Mouse (Mus musculus) hindbrain, embryonic 14.5 days (tissue): ENCODE measurements at regions not wholly inside any gene's neighbourhood (a gene's known extent, or its start where the extent isn't known, plus 50 kb on each side); places are given as distances from the start of the nearest gene placed in this dataset.

ENCODE experiments used
- ATAC-seq: fragments of 200-750 bp; cut with Nextera tagmentation; 2 replicates; pipeline ENCODE4 v1.8.0; 2017; ENCODE audit warnings: moderate number of reproducible peaks, mild to moderate bottlenecking, moderate TSS enrichment, moderate library complexity; ENCODE audit not compliant: low FRiP score
- DNase-seq: peaks from one replicate; pipeline ENCODE4 v3.0.0-alpha.2; 2015; ENCODE audit warnings: low spot score
- H3K27ac ChIP-seq: fragments of 300-500 bp; sonication (generic); 2 replicates; pipeline ENCODE4 v1.5.1; 2014; ENCODE audit warnings: mild to moderate bottlenecking, moderate library complexity
- H3K27me3 ChIP-seq: fragments of 300-500 bp; sonication (generic); 2 replicates; pipeline ENCODE4 v1.6.1; 2014; ENCODE audit warnings: mild to moderate bottlenecking, low read length, mixed read lengths; ENCODE audit not compliant: control insufficient read depth, insufficient read depth
- H3K36me3 ChIP-seq: fragments of 300-500 bp; sonication (generic); replicated peaks from 2 replicates; pipeline ENCODE4 v1.6.1; 2014; ENCODE audit not compliant: control insufficient read depth, insufficient read depth
- H3K4me1 ChIP-seq: fragments of 300-500 bp; sonication (generic); replicated peaks from 2 replicates; pipeline ENCODE4 v1.6.1; 2014; ENCODE audit warnings: antibody characterized with exemption, low read length, mixed read lengths; ENCODE audit not compliant: control insufficient read depth, insufficient read depth
- H3K4me2 ChIP-seq: fragments of 300-500 bp; sonication (generic); replicated peaks from 2 replicates; pipeline ENCODE4 v1.6.1; 2014; ENCODE audit warnings: mild to moderate bottlenecking, moderate library complexity
- H3K4me3 ChIP-seq: fragments of 300-500 bp; sonication (generic); replicated peaks from 2 replicates; pipeline ENCODE4 v1.5.1; 2014; ENCODE audit warnings: mild to moderate bottlenecking, low read length
- H3K9ac ChIP-seq: fragments of 300-500 bp; sonication (generic); 2 replicates; pipeline ENCODE4 v1.6.1; 2014
- H3K9me3 ChIP-seq: fragments of 300-500 bp; sonication (generic); 2 replicates; pipeline ENCODE4 v1.6.1; 2016; ENCODE audit warnings: low read length; ENCODE audit not compliant: control insufficient read depth
- WGBS: fragments of 180-500 bp; shearing (Covaris S2); extraction: QIAGEN DNeasy Blood & Tissue Kit; methylation state at CpG from one replicate; pipeline ENCODE4 v1.1.7; 2014; 5-methylcytosine and 5-hydroxymethylcytosine counted together

- H3K9ac ChIP-seq, result no peak overlapping the region
- no peaks in the 10 kb centered on the region for H3K27me3 ChIP-seq
- DNase-seq (no peak), ATAC-seq (no peak)
- no peak overlapping the region for H3K4me3 ChIP-seq
- WGBS, result 50% methylated on average over 3 of the region's 3 CpGs
- H3K4me1 ChIP-seq, result peaks cover 12% of the 10 kb centered on the region; the same call in 1 of the 2 replicates
- H3K27ac ChIP-seq, result no peak overlapping the region
- H3K9me3 ChIP-seq, result no peaks in the 10 kb centered on the region
- H3K4me2 ChIP-seq, result no peak overlapping the region
- H3K36me3 ChIP-seq, result no peaks in the 10 kb centered on the region
Observed at GRCm38 (mm10) chr13:6157029-6157428, 295.7 kb downstream of the Klf6 start.

- H3K36me3 ChIP-seq, result no peaks in the 10 kb centered on the region
- H3K4me3 ChIP-seq, result no peak overlapping the region
- no peak for DNase-seq
- no peak overlapping the region for H3K27ac ChIP-seq
- peak; percentile 77 for ATAC-seq
- H3K9ac ChIP-seq, result no peak overlapping the region
- H3K27me3 ChIP-seq, result no peaks in the 10 kb centered on the region
- no peak overlapping the region for H3K4me2 ChIP-seq
- no peaks in the 10 kb centered on the region for H3K9me3 ChIP-seq
- 2% methylated on average over 4 of the region's 4 CpGs for WGBS
- H3K4me1 ChIP-seq, result peaks cover 12% of the 10 kb centered on the region; the same call in 1 of the 2 replicates
Observed at GRCm38 (mm10) chr13:6157946-6158345, 296.7 kb downstream of the Klf6 start.

GRCm38 (mm10) chr13:6159412-6159811, 298.1 kb downstream of the Klf6 start:
- no peak overlapping the region for H3K9ac ChIP-seq
- H3K27me3 ChIP-seq, result no peaks in the 10 kb centered on the region
- no peaks in the 10 kb centered on the region for H3K36me3 ChIP-seq
- DNase-seq, result peak; percentile 47
- H3K4me1 ChIP-seq, result peaks cover 12% of the 10 kb centered on the region; the same call in 1 of the 2 replicates
- H3K4me2 ChIP-seq, result no peak overlapping the region
- WGBS, result 13% methylated on average over 2 of the region's 2 CpGs
- no peaks in the 10 kb centered on the region for H3K9me3 ChIP-seq
- ATAC-seq, result peak; percentile 82
- no peak overlapping the region for H3K27ac ChIP-seq
- H3K4me3 ChIP-seq, result no peak overlapping the region

- H3K4me2 ChIP-seq, result no peak overlapping the region
- no peak overlapping the region for H3K9ac ChIP-seq
- ATAC-seq (no peak), DNase-seq (no peak)
- no peaks in the 10 kb centered on the region for H3K27me3 ChIP-seq
- no peaks in the 10 kb centered on the region for H3K36me3 ChIP-seq
- 91% methylated on average over 4 of the region's 4 CpGs for WGBS
- no peak overlapping the region for H3K27ac ChIP-seq
- H3K4me3 ChIP-seq, result no peak overlapping the region
- no peaks in the 10 kb centered on the region for H3K9me3 ChIP-seq
- H3K4me1 ChIP-seq, result no peaks in the 10 kb centered on the region
Observed at GRCm38 (mm10) chr13:6165916-6166315, 304.6 kb downstream of the Klf6 start.

GRCm38 (mm10) chr13:6167055-6167761, 305.9 kb downstream of the Klf6 start:
- H3K4me3 ChIP-seq, result no peak overlapping the region
- no peak for DNase-seq
- no peaks in the 10 kb centered on the region for H3K4me1 ChIP-seq
- H3K27ac ChIP-seq, result no peak overlapping the region
- H3K36me3 ChIP-seq, result no peaks in the 10 kb centered on the region
- 92% methylated on average over 1 of the region's 1 CpGs for WGBS
- H3K9ac ChIP-seq, result no peak overlapping the region
- no peak overlapping the region for H3K4me2 ChIP-seq
- H3K9me3 ChIP-seq, result no peaks in the 10 kb centered on the region
- H3K27me3 ChIP-seq, result no peaks in the 10 kb centered on the region
- no peak for ATAC-seq

GRCm38 (mm10) chr13:6173095-6173494, 311.8 kb downstream of the Klf6 start:
- Histone ChIP-seq H3K4me1 (0 out of 2 replicates have a peak, but pooled peaks cover 1% of the 10 kb centered on the region), H3K9ac (no peak overlapping the region), H3K36me3 (no peaks in the 10 kb centered on the region), H3K27me3 (no peaks in the 10 kb centered on the region), H3K4me2 (no peak overlapping the region), H3K9me3 (no peaks in the 10 kb centered on the region), H3K4me3 (no peak overlapping the region), H3K27ac (no peak overlapping the region)
- ATAC-seq (no peak), DNase-seq (no peak)

GRCm38 (mm10) chr13:6178362-6179070, 317.2 kb downstream of the Klf6 start:
- DNase-seq, result no peak

GRCm38 (mm10) chr13:6189133-6189532, 327.9 kb downstream of the Klf6 start:
- Histone ChIP-seq H3K9ac (no peak overlapping the region), H3K4me2 (no peak overlapping the region), H3K27me3 (no peaks in the 10 kb centered on the region), H3K4me3 (no peak overlapping the region), H3K4me1 (peaks cover 10% of the 10 kb centered on the region), H3K9me3 (no peaks in the 10 kb centered on the region), H3K36me3 (no peaks in the 10 kb centered on the region), H3K27ac (peak overlapping the region; percentile 28; the same call in 1 of the 2 replicates)
- DNase-seq, result no peak
- no peak for ATAC-seq
- WGBS, result 64% methylated on average over 3 of the region's 3 CpGs

More at GRCm38 (mm10) chr13:6178362-6179070, 317.2 kb downstream of the Klf6 start:
- H3K27me3 ChIP-seq, result no peaks in the 10 kb centered on the region
- H3K4me1 ChIP-seq, result 0 out of 2 replicates have a peak, but pooled peaks cover 4% of the 10 kb centered on the region
- H3K27ac ChIP-seq, result no peak overlapping the region
- H3K9me3 ChIP-seq, result no peaks in the 10 kb centered on the region
- no peak overlapping the region for H3K4me3 ChIP-seq
- no peaks in the 10 kb centered on the region for H3K36me3 ChIP-seq
- H3K4me2 ChIP-seq, result no peak overlapping the region
- 73% methylated on average over 9 of the region's 9 CpGs for WGBS
- no peak for ATAC-seq
- no peak overlapping the region for H3K9ac ChIP-seq

- Histone ChIP-seq H3K4me2 (no peak overlapping the region), H3K27ac (peak overlapping the region; percentile 28; the same call in 1 of the 2 replicates), H3K36me3 (no peaks in the 10 kb centered on the region), H3K4me3 (no peak overlapping the region), H3K9me3 (no peaks in the 10 kb centered on the region), H3K27me3 (no peaks in the 10 kb centered on the region), H3K9ac (no peak overlapping the region), H3K4me1 (peaks cover 10% of the 10 kb centered on the region)
- ATAC-seq (no peak), DNase-seq (no peak)
- 39% methylated on average over 7 of the region's 7 CpGs for WGBS
Observed at GRCm38 (mm10) chr13:6189566-6189965, 328.3 kb downstream of the Klf6 start.
